Mouse (Mus musculus) ES-Bruce4 (cell line): Measurements from ENCODE around the gene Erc1. TPM values are rescaled to one million over a fixed set of nuclear protein-coding genes. Genes with fewer than 3 reads are reported as not detected.

Source experiments
- H3K27ac ChIP-seq: 2 replicates; pipeline ENCODE4 v1.5.1; 2012; ENCODE audit warnings: low read length, inconsistent platforms; ENCODE audit not compliant: insufficient read depth
- H3K27me3 ChIP-seq: 2 replicates; pipeline ENCODE4 v1.6.1; 2012; ENCODE audit warnings: mild to moderate bottlenecking, low read length, inconsistent platforms; ENCODE audit not compliant: control insufficient read depth, poor library complexity, insufficient read depth, severe bottlenecking
- H3K36me3 ChIP-seq: 2 replicates; pipeline ENCODE4 v1.6.1; 2012; ENCODE audit warnings: inconsistent platforms, mild to moderate bottlenecking, low read length, moderate library complexity; ENCODE audit not compliant: control insufficient read depth, poor library complexity, insufficient read depth, severe bottlenecking
- H3K4me1 ChIP-seq: one replicate; pipeline ENCODE4 v1.8.1; 2011; ENCODE audit warnings: low read length; ENCODE audit not compliant: control insufficient read depth, insufficient read depth
- H3K4me3 ChIP-seq: 2 replicates; pipeline ENCODE4 v1.5.1; 2011; ENCODE audit warnings: low read depth, mild to moderate bottlenecking, low read length
- H3K9ac ChIP-seq: 2 replicates; pipeline ENCODE4 v1.6.1; 2012; ENCODE audit warnings: low read depth, mild to moderate bottlenecking, inconsistent platforms; ENCODE audit not compliant: poor library complexity, severe bottlenecking
- H3K9me3 ChIP-seq: replicated peaks from 2 replicates; pipeline ENCODE4 v1.6.1; 2012; ENCODE audit warnings: mild to moderate bottlenecking, low read length, inconsistent platforms; ENCODE audit not compliant: control insufficient read depth, poor library complexity, insufficient read depth, severe bottlenecking
- CTCF ChIP-seq: IDR thresholded peaks from one replicate; pipeline ENCODE4 v1.8.1; 2011; ENCODE audit warnings: low read depth, low read length
- EP300 ChIP-seq: IDR thresholded peaks from 2 replicates; pipeline ENCODE4 v1.6.1; 2011; ENCODE audit warnings: low read depth, low read length; ENCODE audit not compliant: insufficient read depth
- POLR2A ChIP-seq: IDR thresholded peaks from one replicate; pipeline ENCODE4 v1.8.1; 2011; ENCODE audit warnings: low read length; ENCODE audit not compliant: insufficient read depth
- polyA plus RNA-seq: library from polyadenylated mRNA; stranded (reverse); fragments of >200 nt; gene quantifications from 2 replicates; pipeline ENCODE4 v1.2.4, GENCODE M21; 2011; ENCODE audit warnings: low read depth; ENCODE audit not compliant: missing spikeins, insufficient read depth, insufficient read length

Erc1 gene
- polyA plus RNA-seq, 1 experiment = 55.6 TPM

DNA sequence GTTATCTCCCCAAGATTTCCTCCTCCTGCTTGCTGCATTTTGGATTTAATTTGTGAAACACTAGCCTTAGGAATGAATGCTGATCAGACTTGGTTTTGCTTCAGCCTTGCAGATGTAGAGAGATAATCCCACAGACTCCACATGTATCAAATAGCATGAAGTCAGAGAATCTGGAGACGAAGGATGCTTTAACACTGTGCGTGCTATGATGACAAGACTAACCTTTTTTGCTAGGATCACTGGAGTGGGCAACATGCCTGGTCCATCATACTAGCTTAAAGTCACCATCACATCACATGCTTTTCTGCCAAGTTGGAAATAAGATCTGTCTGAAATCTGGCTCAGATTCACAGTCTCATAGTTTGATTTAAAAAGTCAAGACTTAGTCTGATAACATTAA lies 260.1 kb downstream of the Erc1 start:
- H3K9ac ChIP-seq = no peak overlapping the region
- H3K9me3 ChIP-seq = no peaks in the 10 kb centered on the region
- no peaks in the 10 kb centered on the region for H3K27me3 ChIP-seq
- TF ChIP-seq POLR2A (no peak), EP300 (no peak), CTCF (no peak)
- no peaks in the 10 kb centered on the region; the same call in 1 of the 2 replicates for H3K36me3 ChIP-seq
- no peak overlapping the region for H3K4me3 ChIP-seq
- no peak overlapping the region for H3K27ac ChIP-seq
- no peaks in the 10 kb centered on the region for H3K4me1 ChIP-seq

- H3K4me1 ChIP-seq = no peaks in the 10 kb centered on the region
- no peak overlapping the region for H3K27ac ChIP-seq
- no peaks in the 10 kb centered on the region for H3K9me3 ChIP-seq
These were observed 260.5 kb downstream of the Erc1 start for GRCm38 (mm10) chr6:119587454-119587853.

DNA sequence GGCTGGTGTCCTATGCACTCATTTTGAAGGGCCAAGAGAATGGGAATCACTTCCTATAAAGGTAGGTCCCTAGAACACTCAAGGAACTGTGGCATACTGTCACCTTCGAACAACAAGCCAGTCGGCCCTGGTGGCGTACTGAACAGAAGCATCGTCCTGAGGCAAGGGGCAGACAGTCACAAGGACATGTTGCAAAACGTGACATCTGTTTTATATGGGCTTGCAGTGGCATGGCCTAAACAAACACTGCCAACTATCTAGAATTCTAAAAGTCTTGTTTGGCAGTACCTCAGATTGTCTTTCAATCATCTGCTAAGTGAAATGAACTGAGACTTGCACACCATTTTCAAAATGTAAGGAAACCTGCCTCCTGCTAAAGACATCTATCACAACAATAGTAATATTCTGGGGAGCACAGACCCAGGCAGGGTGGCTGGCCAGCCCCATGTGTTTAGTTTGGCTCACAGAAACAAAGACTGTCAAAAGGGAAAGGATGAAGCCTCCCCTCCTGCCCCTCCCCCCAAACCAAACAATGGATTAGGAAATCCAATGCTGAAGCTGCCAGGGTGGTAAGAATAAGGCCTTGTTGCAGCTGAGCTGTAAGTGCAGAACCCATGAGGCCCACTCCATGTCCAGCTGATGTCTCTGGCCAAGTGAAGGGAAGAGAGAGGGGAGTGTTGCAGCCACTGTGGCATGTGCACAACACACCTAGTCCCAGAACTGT lies 262.2 kb downstream of the Erc1 start:
- no peaks in the 10 kb centered on the region; the same call in 1 of the 2 replicates for H3K36me3 ChIP-seq
- no peak overlapping the region for H3K4me3 ChIP-seq
- no peaks in the 10 kb centered on the region for H3K27me3 ChIP-seq
- no peak for TF ChIP-seq POLR2A
- TF ChIP-seq CTCF = no peak
- no peak for TF ChIP-seq EP300
- H3K9ac ChIP-seq = no peak overlapping the region
- no peaks in the 10 kb centered on the region for H3K4me1 ChIP-seq
- no peaks in the 10 kb centered on the region for H3K9me3 ChIP-seq
- no peak overlapping the region for H3K27ac ChIP-seq

More at GRCm38 (mm10) chr6:119587454-119587853, 260.5 kb downstream of the Erc1 start:
- no peaks in the 10 kb centered on the region for H3K27me3 ChIP-seq
- no peak overlapping the region for H3K4me3 ChIP-seq
- no peaks in the 10 kb centered on the region; the same call in 1 of the 2 replicates for H3K36me3 ChIP-seq
- H3K9ac ChIP-seq = no peak overlapping the region
- TF ChIP-seq EP300 (no peak), POLR2A (no peak), CTCF (no peak)

- no peaks in the 10 kb centered on the region for H3K27me3 ChIP-seq
- no peaks in the 10 kb centered on the region for H3K9me3 ChIP-seq
- H3K4me1 ChIP-seq = no peaks in the 10 kb centered on the region
- no peaks in the 10 kb centered on the region for H3K36me3 ChIP-seq
- no peak overlapping the region for H3K27ac ChIP-seq
- no peak overlapping the region for H3K4me3 ChIP-seq
- TF ChIP-seq EP300 = no peak
- TF ChIP-seq POLR2A = no peak
- TF ChIP-seq CTCF = no peak
- no peak overlapping the region for H3K9ac ChIP-seq
These were observed 263.9 kb downstream of the Erc1 start for GRCm38 (mm10) chr6:119584061-119584460.

DNA sequence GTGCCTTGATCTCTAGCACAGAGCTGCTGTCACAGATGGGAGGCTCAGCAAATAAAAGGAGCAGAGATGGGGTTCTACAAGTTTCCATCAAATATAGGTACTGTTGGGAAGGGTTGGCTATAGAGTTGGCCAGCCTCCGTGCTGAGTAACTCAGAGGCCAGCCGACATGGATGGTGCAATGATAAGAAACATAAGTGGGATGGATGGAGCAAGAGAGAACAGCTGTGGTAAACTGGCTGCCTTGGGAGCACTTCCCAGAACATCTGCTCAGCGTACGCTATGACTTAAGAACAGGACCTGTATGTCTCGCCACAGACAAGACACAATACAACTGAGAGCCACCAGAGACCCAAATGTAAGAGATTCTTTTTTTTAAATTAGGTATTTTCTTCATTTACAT lies 264.8 kb downstream of the Erc1 start:
- H3K4me1 ChIP-seq = no peaks in the 10 kb centered on the region
- TF ChIP-seq CTCF (no peak), EP300 (no peak), POLR2A (no peak)
- H3K9ac ChIP-seq = no peak overlapping the region

GRCm38 (mm10) chr6:119576706-119577105 lies 271.3 kb downstream of the Erc1 start:
- Histone ChIP-seq H3K36me3 (0 out of 2 replicates have a peak, but pooled peaks cover 4% of the 10 kb centered on the region), H3K4me3 (no peak overlapping the region)

More for the DNA sequence above, 264.8 kb downstream of the Erc1 start:
- no peak overlapping the region for H3K4me3 ChIP-seq
- H3K27ac ChIP-seq = no peak overlapping the region
- no peaks in the 10 kb centered on the region for H3K36me3 ChIP-seq
- no peaks in the 10 kb centered on the region for H3K27me3 ChIP-seq
- H3K9me3 ChIP-seq = no peaks in the 10 kb centered on the region

More at GRCm38 (mm10) chr6:119576706-119577105, 271.3 kb downstream of the Erc1 start:
- TF ChIP-seq POLR2A (no peak), EP300 (no peak), CTCF (no peak)
- H3K9me3 ChIP-seq = no peaks in the 10 kb centered on the region
- no peak overlapping the region for H3K9ac ChIP-seq
- no peaks in the 10 kb centered on the region for H3K27me3 ChIP-seq
- H3K27ac ChIP-seq = no peak overlapping the region
- no peaks in the 10 kb centered on the region for H3K4me1 ChIP-seq
